Mouse (Mus musculus): ENCODE results near the gene Dock10.

DNA sequence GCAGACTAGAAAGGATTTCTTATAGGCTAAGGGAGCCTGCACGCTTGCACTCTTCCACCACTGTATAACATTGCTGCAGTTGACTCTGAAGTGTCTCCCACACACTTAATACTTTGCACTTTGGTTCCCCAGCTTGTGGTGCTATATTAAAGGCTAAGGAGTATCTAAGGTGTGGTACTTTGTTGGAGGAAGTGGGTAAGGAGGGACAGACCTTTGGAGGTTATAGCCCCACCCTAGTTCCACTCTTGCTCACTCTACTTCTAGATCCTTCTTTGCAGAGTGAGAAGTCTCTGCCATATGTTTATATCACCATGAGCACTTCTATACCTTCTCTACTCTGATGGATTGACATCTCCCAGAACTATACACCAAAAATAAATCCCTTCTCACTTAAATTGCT, 55.0 kb downstream of the Dock10 start:
- TF ChIP-seq CTCF (IDR thresholded peaks at IDR 0.05; ENCODE audit: low read depth) = no peak
- TF ChIP-seq EP300 (IDR thresholded peaks at IDR 0.05; ENCODE audit: low read depth) = no peak

All from heart, postnatal 0 days (tissue).